Mouse (Mus musculus) limb, embryonic 11.5 days (tissue): ENCODE measurements at regions not wholly inside any gene's neighbourhood (a gene's known extent, or its start where the extent isn't known, plus 50 kb on each side); places are given as distances from the start of the nearest gene placed in this dataset.

Experiments
- ATAC-seq: fragments of 200-750 bp; cut with Nextera tagmentation; 2 replicates; pipeline ENCODE4 v1.8.0; 2017; ENCODE audit warnings: low read depth; ENCODE audit not compliant: insufficient number of reproducible peaks, low FRiP score, low TSS enrichment
- DNase-seq: peaks from one replicate; pipeline ENCODE4 v3.0.0-alpha.2; 2015; ENCODE audit warnings: low spot score
- H3K27ac ChIP-seq: fragments of 300-500 bp; sonication (generic); replicated peaks from 2 replicates; pipeline ENCODE4 v1.5.1; 2014; ENCODE audit warnings: low read depth, mild to moderate bottlenecking, low read length
- H3K27me3 ChIP-seq: fragments of 300-500 bp; sonication (generic); 2 replicates; pipeline ENCODE4 v1.6.1; 2014; ENCODE audit warnings: mild to moderate bottlenecking, low read length, mixed read lengths; ENCODE audit not compliant: control insufficient read depth, insufficient read depth
- H3K36me3 ChIP-seq: fragments of 300-500 bp; sonication (generic); 2 replicates; pipeline ENCODE4 v1.6.1; 2014; ENCODE audit warnings: mild to moderate bottlenecking, low read length, moderate library complexity, mixed read lengths; ENCODE audit not compliant: control insufficient read depth, insufficient read depth
- H3K4me1 ChIP-seq: fragments of 300-500 bp; sonication (generic); 2 replicates; pipeline ENCODE4 v1.6.1; 2014; ENCODE audit warnings: low read length, mixed read lengths; ENCODE audit not compliant: control insufficient read depth, insufficient read depth
- H3K4me2 ChIP-seq: fragments of 300-500 bp; sonication (generic); 2 replicates; pipeline ENCODE4 v1.6.1; 2014; ENCODE audit warnings: low read depth, mild to moderate bottlenecking, moderate library complexity; ENCODE audit not compliant: severe bottlenecking
- H3K4me3 ChIP-seq: fragments of 300-500 bp; sonication (generic); 2 replicates; pipeline ENCODE4 v1.5.1; 2014; ENCODE audit warnings: low read depth, low read length
- H3K9ac ChIP-seq: fragments of 300-500 bp; sonication (generic); 2 replicates; pipeline ENCODE4 v1.6.1; 2014; ENCODE audit warnings: mild to moderate bottlenecking, low read length
- H3K9me3 ChIP-seq: fragments of 300-500 bp; sonication (generic); 2 replicates; pipeline ENCODE4 v1.6.1; 2016; ENCODE audit warnings: low read length; ENCODE audit not compliant: control insufficient read depth
- WGBS: fragments of 180-500 bp; shearing (Covaris S2); extraction: QIAGEN DNeasy Blood & Tissue Kit; methylation state at CpG from one replicate; pipeline ENCODE4 v1.1.7; 2014; 5-methylcytosine and 5-hydroxymethylcytosine counted together

GRCm38 (mm10) chr9:98091105-98091504 lies 58.1 kb upstream of the Clstn2 start:
- no peak overlapping the region for H3K4me2 ChIP-seq
- no peak overlapping the region for H3K27ac ChIP-seq
- ATAC-seq: no peak
- 82% methylated on average over 1 of the region's 1 CpGs for WGBS
- no peak for DNase-seq
- H3K4me3 ChIP-seq: no peak overlapping the region
- no peaks in the 10 kb centered on the region for H3K4me1 ChIP-seq
- no peaks in the 10 kb centered on the region for H3K9me3 ChIP-seq
- no peaks in the 10 kb centered on the region for H3K27me3 ChIP-seq
- no peak overlapping the region for H3K9ac ChIP-seq
- H3K36me3 ChIP-seq: no peaks in the 10 kb centered on the region

GRCm38 (mm10) chr9:98095064-98095790 lies 62.2 kb upstream of the Clstn2 start:
- Histone ChIP-seq H3K4me2 (no peak overlapping the region), H3K4me3 (no peak overlapping the region), H3K36me3 (no peaks in the 10 kb centered on the region), H3K27ac (no peak overlapping the region), H3K9ac (no peak overlapping the region), H3K4me1 (no peaks in the 10 kb centered on the region), H3K27me3 (no peaks in the 10 kb centered on the region), H3K9me3 (no peaks in the 10 kb centered on the region)
- DNase-seq (no peak), ATAC-seq (no peak)
- 76% methylated on average over 10 of the region's 10 CpGs for WGBS

GRCm38 (mm10) chr9:98123390-98123789 lies 90.4 kb upstream of the Clstn2 start:
- Histone ChIP-seq H3K4me1 (no peaks in the 10 kb centered on the region), H3K4me3 (no peak overlapping the region)
- ATAC-seq: no peak

GRCm38 (mm10) chr9:98129596-98129995 lies 96.6 kb upstream of the Clstn2 start:
- Histone ChIP-seq H3K4me1 (no peaks in the 10 kb centered on the region), H3K4me3 (no peak overlapping the region), H3K9ac (no peak overlapping the region), H3K9me3 (no peaks in the 10 kb centered on the region), H3K36me3 (no peaks in the 10 kb centered on the region), H3K4me2 (no peak overlapping the region), H3K27me3 (no peaks in the 10 kb centered on the region), H3K27ac (no peak overlapping the region)
- 86% methylated on average over 4 of the region's 4 CpGs for WGBS
- DNase-seq (no peak), ATAC-seq (no peak)

More at GRCm38 (mm10) chr9:98123390-98123789, 90.4 kb upstream of the Clstn2 start:
- no peaks in the 10 kb centered on the region for H3K9me3 ChIP-seq
- no peak for DNase-seq
- no peak overlapping the region for H3K27ac ChIP-seq
- H3K27me3 ChIP-seq: no peaks in the 10 kb centered on the region
- 78% methylated on average over 6 of the region's 6 CpGs for WGBS
- H3K4me2 ChIP-seq: no peak overlapping the region
- H3K9ac ChIP-seq: no peak overlapping the region
- H3K36me3 ChIP-seq: no peaks in the 10 kb centered on the region

- Histone ChIP-seq H3K9ac (no peak overlapping the region), H3K4me2 (no peak overlapping the region), H3K4me3 (no peak overlapping the region), H3K27me3 (no peaks in the 10 kb centered on the region), H3K27ac (no peak overlapping the region), H3K36me3 (no peaks in the 10 kb centered on the region), H3K9me3 (no peaks in the 10 kb centered on the region), H3K4me1 (no peaks in the 10 kb centered on the region)
- ATAC-seq: no peak
- WGBS: 82% methylated on average over 5 of the region's 5 CpGs
- no peak for DNase-seq
Observed at GRCm38 (mm10) chr9:98130849-98131248, 97.9 kb upstream of the Clstn2 start.

- no peaks in the 10 kb centered on the region for H3K27me3 ChIP-seq
- no peak for DNase-seq
Observed at GRCm38 (mm10) chr9:98140546-98140945, 107.6 kb upstream of the Clstn2 start.

GRCm38 (mm10) chr9:98142121-98142520 lies 109.1 kb upstream of the Clstn2 start:
- Histone ChIP-seq H3K4me1 (no peaks in the 10 kb centered on the region), H3K27ac (no peak overlapping the region), H3K36me3 (no peaks in the 10 kb centered on the region), H3K9me3 (no peaks in the 10 kb centered on the region), H3K4me3 (no peak overlapping the region), H3K9ac (no peak overlapping the region), H3K27me3 (no peaks in the 10 kb centered on the region), H3K4me2 (no peak overlapping the region)
- no peak for ATAC-seq
- DNase-seq: no peak
- WGBS: 70% methylated on average over 7 of the region's 7 CpGs

More at GRCm38 (mm10) chr9:98140546-98140945, 107.6 kb upstream of the Clstn2 start:
- Histone ChIP-seq H3K4me1 (no peaks in the 10 kb centered on the region), H3K27ac (no peak overlapping the region), H3K4me3 (no peak overlapping the region), H3K36me3 (no peaks in the 10 kb centered on the region), H3K9me3 (no peaks in the 10 kb centered on the region), H3K4me2 (no peak overlapping the region), H3K9ac (no peak overlapping the region)
- ATAC-seq: no peak

- ATAC-seq (no peak), DNase-seq (no peak)
- Histone ChIP-seq H3K4me3 (no peak overlapping the region), H3K36me3 (no peaks in the 10 kb centered on the region), H3K27me3 (no peaks in the 10 kb centered on the region), H3K27ac (no peak overlapping the region), H3K4me1 (no peaks in the 10 kb centered on the region), H3K9me3 (no peaks in the 10 kb centered on the region), H3K4me2 (no peak overlapping the region), H3K9ac (no peak overlapping the region)
- WGBS: 85% methylated on average over 5 of the region's 5 CpGs
Observed at GRCm38 (mm10) chr9:98146901-98147300, 113.9 kb upstream of the Clstn2 start.

- H3K4me2 ChIP-seq: no peak overlapping the region
- H3K4me1 ChIP-seq: no peaks in the 10 kb centered on the region
- no peak for DNase-seq
- no peak overlapping the region for H3K9ac ChIP-seq
- no peaks in the 10 kb centered on the region for H3K9me3 ChIP-seq
- no peak overlapping the region for H3K4me3 ChIP-seq
- WGBS: 90% methylated on average over 2 of the region's 2 CpGs
- H3K27ac ChIP-seq: no peak overlapping the region
- no peak for ATAC-seq
- no peaks in the 10 kb centered on the region for H3K27me3 ChIP-seq
- no peaks in the 10 kb centered on the region for H3K36me3 ChIP-seq
Observed at GRCm38 (mm10) chr9:98158421-98158820, 125.4 kb upstream of the Clstn2 start.
